Mouse (Mus musculus) retina, adult 2 months (tissue): ENCODE measurements at regions not wholly inside any gene's neighbourhood (a gene's known extent, or its start where the extent isn't known, plus 50 kb on each side); places are given as distances from the start of the nearest gene placed in this dataset.

Experiments used
- DNase-seq: peaks from one replicate; pipeline ENCODE4 v3.0.0-alpha.2; 2012; ENCODE audit warnings: low read depth, low spot score

DNA sequence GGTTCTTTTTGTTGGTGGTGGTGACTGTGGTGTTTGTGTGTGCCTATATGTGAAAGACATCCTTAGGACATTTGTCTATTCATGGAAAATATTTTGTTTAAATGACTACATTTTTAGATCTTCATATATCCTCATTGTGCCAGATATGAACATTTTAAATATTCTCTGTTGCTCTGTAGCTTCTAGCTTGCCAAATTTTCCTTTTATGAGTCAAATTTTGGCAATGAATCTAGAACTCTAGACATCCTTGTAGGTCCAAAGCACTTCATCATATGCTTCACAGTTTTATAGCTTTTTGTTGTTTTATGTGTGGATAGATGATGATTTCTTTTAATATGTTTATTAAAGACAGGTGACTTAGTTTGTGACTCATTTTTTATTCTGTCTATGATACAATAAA is 229.4 kb upstream of the Ano5 start:
- no peak for DNase-seq

DNA sequence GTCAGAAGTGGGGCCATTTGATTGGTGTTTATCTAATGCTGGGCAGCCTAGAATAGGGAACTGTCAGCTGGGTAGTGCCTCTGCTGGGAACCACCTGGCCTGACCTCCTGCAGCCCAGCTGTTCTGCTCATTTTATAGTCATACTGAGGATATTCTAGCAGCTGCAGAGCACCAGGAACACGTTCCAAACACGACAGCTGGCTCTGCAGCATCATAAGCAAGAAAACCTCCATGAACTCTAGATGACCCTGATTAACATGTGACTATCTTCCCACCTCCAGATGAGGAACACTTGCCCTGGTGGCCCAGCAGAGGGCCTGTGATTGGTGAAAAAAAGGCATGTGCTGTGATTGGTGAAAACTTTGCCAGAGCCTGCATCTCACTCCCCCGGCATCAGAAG is 210.6 kb upstream of the Ano5 start:
- no peak for DNase-seq

DNA sequence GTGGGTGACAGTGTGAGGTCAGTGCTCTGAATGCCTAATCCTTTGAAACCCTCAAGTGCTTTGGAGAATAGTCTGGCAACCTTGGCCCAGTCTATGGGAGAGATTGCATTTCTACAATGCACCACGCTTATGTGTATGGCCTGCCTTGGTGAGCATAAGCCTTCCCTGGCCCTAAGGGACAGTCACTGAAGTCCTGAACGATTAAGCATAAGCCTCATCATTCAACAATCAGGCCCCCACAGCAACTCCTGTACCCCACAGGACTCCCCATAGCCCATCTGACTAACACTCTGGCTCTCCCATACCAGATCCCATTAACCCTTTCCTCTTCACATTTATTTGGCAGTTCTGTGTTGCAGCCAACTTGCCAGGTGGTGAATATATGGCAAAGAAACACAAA is 203.1 kb upstream of the Ano5 start:
- no peak for DNase-seq

DNA sequence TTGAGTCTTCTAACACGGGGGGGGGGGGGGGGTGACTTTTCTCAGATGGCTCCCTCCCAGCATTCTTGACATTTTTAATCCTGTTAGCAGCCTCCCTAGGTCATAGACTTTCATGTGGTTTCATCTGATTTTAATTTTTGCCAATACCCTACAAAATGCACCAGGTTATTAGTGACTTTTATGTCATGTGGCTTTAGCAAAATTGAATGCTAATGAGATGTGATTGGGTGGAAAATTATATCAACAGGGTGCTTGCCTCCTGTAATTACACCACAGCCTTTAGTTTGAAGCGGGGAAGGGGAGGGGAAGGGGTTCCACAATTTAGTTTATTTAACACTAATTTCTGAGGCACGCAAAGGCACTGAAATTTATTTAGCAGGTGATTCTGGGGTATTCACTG is 200.6 kb upstream of the Ano5 start:
- DNase-seq = no peak

DNA sequence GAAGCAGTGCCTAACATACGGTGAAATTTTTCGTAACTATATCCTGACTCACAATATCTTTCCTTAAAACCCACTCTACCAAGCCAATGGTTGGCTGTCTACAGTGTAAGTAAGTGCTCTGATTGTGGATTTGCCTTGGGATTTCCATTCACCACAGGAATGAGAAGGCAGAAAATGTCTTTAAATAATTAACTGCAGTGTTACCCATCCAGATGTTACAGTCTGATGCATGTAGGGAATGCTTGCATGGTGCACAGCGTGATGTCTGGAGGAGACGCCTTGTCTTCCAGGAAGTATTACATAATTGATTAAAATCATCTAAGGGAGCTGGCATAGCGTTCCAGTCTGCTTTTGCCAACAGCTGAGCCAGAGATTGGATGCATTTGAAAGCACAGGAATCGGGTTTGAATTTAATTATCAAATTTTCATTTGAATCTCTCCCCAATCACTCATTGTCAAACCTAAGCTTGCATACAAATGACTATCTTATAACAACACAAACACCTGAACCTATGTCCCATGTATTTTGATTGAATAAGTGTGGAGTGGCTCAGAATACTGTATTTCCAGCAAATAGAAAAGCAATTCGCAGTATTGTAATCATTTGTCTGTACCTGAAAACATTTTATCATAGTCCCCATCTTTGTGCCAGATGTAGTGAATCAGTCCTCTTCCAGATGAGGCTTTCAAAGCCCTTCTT is 170.8 kb upstream of the Ano5 start:
- no peak for DNase-seq

DNA sequence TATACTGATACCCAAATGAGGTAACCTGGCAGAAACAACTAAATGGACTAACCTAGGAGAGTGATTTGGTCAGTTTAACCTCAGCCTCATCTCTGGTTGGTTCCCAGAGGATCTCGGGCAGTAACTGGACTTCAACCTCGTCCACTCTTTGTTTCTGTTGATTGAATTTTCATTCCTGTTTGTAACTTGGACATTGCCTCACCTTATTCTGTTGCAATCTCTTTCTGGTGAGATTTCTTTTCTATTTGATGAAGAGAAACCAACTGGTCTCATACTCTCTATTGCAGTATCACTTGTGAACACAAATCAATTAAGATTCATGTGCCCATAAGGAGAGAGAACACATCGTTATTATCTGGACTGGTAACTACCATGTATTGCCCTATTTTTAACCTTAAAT is 163.3 kb upstream of the Ano5 start:
- DNase-seq = no peak

DNA sequence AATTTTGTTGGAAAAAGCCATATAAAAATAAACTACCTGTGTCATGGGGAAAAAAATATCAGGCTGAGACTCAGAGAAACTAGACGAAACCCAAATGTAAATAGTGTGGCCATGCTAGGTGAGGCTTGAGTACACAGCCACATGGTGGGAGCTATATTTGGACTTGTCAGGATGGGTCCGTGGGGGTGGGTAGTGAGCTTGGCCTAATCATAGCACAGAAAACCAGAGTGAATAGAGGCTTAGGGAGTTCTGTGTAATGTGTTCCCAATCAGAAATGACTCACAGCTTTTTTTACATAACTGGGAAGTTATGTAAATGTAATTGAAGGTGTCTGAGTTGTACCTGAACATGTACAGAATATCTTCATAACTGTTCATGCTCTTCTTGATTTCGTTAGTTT is 150.7 kb upstream of the Ano5 start:
- no peak for DNase-seq

DNA sequence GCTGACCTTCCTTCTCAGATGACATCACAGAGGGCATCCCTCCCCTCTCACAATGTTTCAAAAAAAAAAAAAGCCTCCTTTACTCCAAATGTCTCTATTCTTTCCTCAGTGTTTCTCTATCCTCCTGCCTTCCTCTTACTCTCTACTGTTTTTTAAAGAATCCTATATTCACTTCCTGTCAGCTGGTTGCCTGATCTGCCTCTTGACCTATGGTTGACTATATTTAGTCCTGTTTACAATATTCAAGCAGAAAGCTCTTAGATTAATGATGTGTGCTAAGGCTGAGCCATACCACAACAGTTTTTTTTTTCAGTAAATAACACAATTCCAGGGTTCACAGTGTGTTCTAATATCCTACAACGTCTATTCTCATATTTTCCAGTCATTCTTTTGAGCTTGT is 133.2 kb upstream of the Ano5 start:
- DNase-seq = no peak
